Mouse (Mus musculus): ENCODE data around the gene Prrx1.

DNA sequence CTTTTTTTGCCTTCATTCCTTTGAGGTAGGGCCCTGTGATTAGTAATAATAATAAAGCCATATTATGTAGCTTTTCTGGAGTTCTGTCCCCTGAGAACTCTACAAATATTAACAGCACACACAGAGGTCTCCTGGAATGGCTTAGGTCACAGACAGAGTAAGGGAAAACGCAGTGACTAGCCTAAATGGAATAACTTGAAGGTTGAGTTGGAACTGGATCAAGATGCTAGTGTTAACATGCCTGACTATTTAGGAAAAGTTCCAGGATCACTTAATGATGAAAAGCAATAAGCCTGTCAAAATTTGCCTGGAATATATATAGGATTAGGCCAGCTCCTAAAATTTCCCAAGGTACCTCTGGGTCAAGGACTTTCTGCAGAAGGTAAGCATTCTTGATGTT, 28.0 kb downstream of the Prrx1 start:
- no peak for TF ChIP-seq CTCF (IDR thresholded peaks at IDR 0.05; ENCODE audit: control insufficient read depth, insufficient read depth, low read length)
- TF ChIP-seq POLR2A (IDR thresholded peaks at IDR 0.05; ENCODE audit: borderline replicate concordance, control insufficient read depth, low read depth, low read length) = no peak
